ENCODE assay signal across 26 mouse cellular contexts in the genomic region with DNA sequence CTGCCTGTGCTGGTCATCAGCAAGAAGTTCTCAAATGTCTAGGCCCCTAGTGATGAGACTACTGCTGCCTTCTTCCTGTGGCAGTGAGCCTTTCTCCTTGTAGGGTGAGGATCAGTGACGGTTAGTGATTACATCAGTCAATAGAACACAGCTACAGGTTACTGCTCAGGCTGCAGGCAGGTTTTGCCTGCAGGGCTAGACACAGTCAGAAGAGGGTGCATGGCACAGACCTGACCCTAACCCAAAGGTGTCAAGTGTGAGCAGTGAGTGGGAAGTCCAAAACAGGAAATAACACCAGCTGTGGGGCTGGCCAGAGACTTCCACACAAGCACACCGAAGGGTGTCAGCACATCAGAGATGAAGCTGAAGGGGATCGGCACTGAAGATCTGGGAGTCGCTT.
DNase-seq lines count a peak whose midpoint lies in the region; ATAC-seq lines count a peak whose summit lies in the region.
"Had no signal": no experiment of that assay in that cellular context is flagged by ENCODE, and none has a peak within 500 bp of the region (broad histone marks: within the 10 kb centered on the region; RNA-seq: fewer than 3 reads in every experiment).

No protein-coding gene starts in this region.

- no peaks in the 10 kb centered on the region for H3K27me3 ChIP-seq in liver, embryonic 11.5 days (replicated peaks; ENCODE audit: control insufficient read depth, insufficient read depth, low read length)
- no peaks in the 10 kb centered on the region for H3K27me3 ChIP-seq in heart, embryonic 11.5 days (ENCODE audit: control insufficient read depth, insufficient read depth, low read length)
- H3K27me3 ChIP-seq: embryonic facial prominence, embryonic 13.5 days; forebrain, embryonic 13.5 days; heart, embryonic 15.5 days; hindbrain, embryonic 15.5 days; Patski; stomach, embryonic 15.5 days had no signal

- DNase-seq in liver, embryonic 11.5 days (ENCODE audit: low spot score): no peak
- no peak for DNase-seq in liver
- DNase-seq in A20 (ENCODE audit: low read depth, low spot score): peak; percentile 85
- DNase-seq in CD4-positive helper T cell, adult 2 months (ENCODE audit: low read depth, low spot score): peak; percentile 19
- DNase-seq in right cerebral cortex, postnatal 14 days: no peak
- DNase-seq in frontal cortex, adult 2 months (ENCODE audit: extremely low spot score in 1 of 2, low spot score in 1 of 2): no peak
- DNase-seq: cerebellum, adult 18-20 months; cerebellum, postnatal 36 days; gastrocnemius, adult 2 months; heart, postnatal 4 days; kidney, adult 11 months; right cerebral cortex, postnatal 25 days; thymus, adult 18-20 months had no signal

- WGBS in liver, embryonic 11.5 days: 49% methylated on average over 4 of the region's 4 CpGs
- WGBS in heart, embryonic 11.5 days (ENCODE audit: insufficient replicate concordance): 47% methylated on average over 4 of the region's 4 CpGs

- H3K27ac ChIP-seq in liver, embryonic 11.5 days (ENCODE audit: low read depth, low read length): no peak overlapping the region
- no peak overlapping the region for H3K27ac ChIP-seq in heart, embryonic 11.5 days (ENCODE audit: low read depth, low read length)
- H3K27ac ChIP-seq: embryonic facial prominence, embryonic 13.5 days; forebrain, embryonic 13.5 days; gastrocnemius, adult 2 months; heart, embryonic 15.5 days; hindbrain, embryonic 15.5 days; kidney, postnatal 0 days; layer of hippocampus, adult 2 months; liver, embryonic 14.5 days; stomach, embryonic 15.5 days had no signal

- H3K4me1 ChIP-seq in liver, embryonic 11.5 days (replicated peaks; ENCODE audit: control insufficient read depth, insufficient read depth, low read length): no peaks in the 10 kb centered on the region
- H3K4me1 ChIP-seq in heart, embryonic 11.5 days (ENCODE audit: control insufficient read depth, insufficient read depth, low read length): peaks cover 8% of the 10 kb centered on the region
- H3K4me1 ChIP-seq: forebrain, embryonic 13.5 days; heart, embryonic 15.5 days; hindbrain, embryonic 15.5 days; stomach, embryonic 15.5 days had no signal

- peak; percentile 39 for ATAC-seq in liver, embryonic 11.5 days (replicated peaks; ENCODE audit: low FRiP score)
- ATAC-seq in inflammation-experienced regulatory T-cells, adult 6 months: peak; percentile 64
- no peak for ATAC-seq in heart, embryonic 11.5 days (replicated peaks; ENCODE audit: insufficient number of reproducible peaks, low FRiP score, low TSS enrichment)
- ATAC-seq: forebrain, embryonic 13.5 days; Patski had no signal

- no peak overlapping the region for H3K9ac ChIP-seq in liver, embryonic 11.5 days (ENCODE audit: low read depth, low read length)
- H3K9ac ChIP-seq in heart, embryonic 11.5 days (ENCODE audit: low read depth, low read length): no peak overlapping the region
- H3K9ac ChIP-seq: embryonic facial prominence, embryonic 13.5 days; forebrain, embryonic 13.5 days; heart, embryonic 15.5 days; hindbrain, embryonic 15.5 days; liver, embryonic 14.5 days; stomach, embryonic 15.5 days had no signal

- H3K4me2 ChIP-seq in liver, embryonic 11.5 days: no peak overlapping the region
- H3K4me2 ChIP-seq in heart, embryonic 11.5 days: no peak overlapping the region
- H3K4me2 ChIP-seq: embryonic facial prominence, embryonic 13.5 days; forebrain, embryonic 13.5 days; heart, embryonic 15.5 days; hindbrain, embryonic 15.5 days; midbrain, embryonic 11.5 days; stomach, embryonic 15.5 days had no signal

- H3K4me3 ChIP-seq in liver, embryonic 11.5 days (ENCODE audit: low read depth, low read length): no peak overlapping the region
- H3K4me3 ChIP-seq in heart, embryonic 11.5 days (ENCODE audit: low read depth, low read length): no peak overlapping the region
- H3K4me3 ChIP-seq: embryonic facial prominence, embryonic 13.5 days; forebrain, embryonic 13.5 days; gastrocnemius, adult 2 months; heart, embryonic 15.5 days; hindbrain, embryonic 15.5 days; layer of hippocampus, adult 2 months; stomach, embryonic 15.5 days had no signal

- no peaks in the 10 kb centered on the region for H3K9me3 ChIP-seq in liver, embryonic 11.5 days (ENCODE audit: control insufficient read depth, low read length)
- no peaks in the 10 kb centered on the region for H3K9me3 ChIP-seq in heart, embryonic 11.5 days (replicated peaks; ENCODE audit: control insufficient read depth, low read length)
- H3K9me3 ChIP-seq: embryonic facial prominence, embryonic 13.5 days; forebrain, embryonic 13.5 days; heart, embryonic 15.5 days; hindbrain, embryonic 15.5 days; stomach, embryonic 15.5 days had no signal

- no peaks in the 10 kb centered on the region for H3K36me3 ChIP-seq in liver, embryonic 11.5 days (ENCODE audit: control insufficient read depth, insufficient read depth, low read length)
- H3K36me3 ChIP-seq in heart, embryonic 11.5 days (ENCODE audit: control insufficient read depth, insufficient read depth, low read length): no peaks in the 10 kb centered on the region
- H3K36me3 ChIP-seq: embryonic facial prominence, embryonic 13.5 days; G1E; heart, embryonic 15.5 days; hindbrain, embryonic 15.5 days; stomach, embryonic 15.5 days had no signal

Comparison
In these comparisons a context has a peak if more than half of its experiments do, and no peak if none do; other contexts are left out.
1. DNase-seq: peak in A20 (single experiment) and CD4-positive helper T cell, adult 2 months (single experiment); none in liver, embryonic 11.5 days (single experiment), liver (single experiment), right cerebral cortex, postnatal 14 days (single experiment) and frontal cortex, adult 2 months (0 of 2).